Mouse (Mus musculus): ENCODE measurements around the gene Bcl9. TPM values are rescaled to one million over a fixed set of nuclear protein-coding genes. Genes with fewer than 3 reads are reported as not detected.

Gene Bcl9
- polyA plus RNA-seq, 1 experiment: 9.1 TPM

DNA sequence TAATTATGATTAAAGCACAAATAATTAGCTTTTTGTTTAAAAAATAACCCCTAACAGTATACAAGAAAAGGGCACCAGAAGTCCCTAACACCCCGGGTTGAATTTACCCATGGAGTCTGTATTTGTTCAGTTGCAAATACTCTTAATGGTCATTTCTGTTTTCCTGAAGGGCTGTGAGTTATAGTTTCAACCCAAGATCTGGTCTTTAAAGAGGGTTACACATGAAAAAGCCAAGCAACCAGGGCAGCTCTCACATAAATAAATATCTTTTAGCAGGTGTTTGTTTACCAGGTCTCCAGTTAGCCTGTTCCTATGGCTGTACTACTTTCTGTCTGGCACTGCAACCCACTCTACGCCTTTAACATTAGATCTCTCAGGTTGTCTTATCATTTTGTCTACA lies 137.7 kb downstream of the Bcl9 start:
- Histone ChIP-seq H3K27ac (ENCODE audit: control insufficient read depth, insufficient read depth, low read depth, low read length) (no peak overlapping the region), H3K36me3 (ENCODE audit: control insufficient read depth, insufficient read depth, low read length) (no peaks in the 10 kb centered on the region), H3K27me3 (ENCODE audit: control insufficient read depth, insufficient read depth, low read length) (no peaks in the 10 kb centered on the region), H3K4me3 (ENCODE audit: control insufficient read depth, low read depth, low read length) (no peak overlapping the region), H3K4me1 (ENCODE audit: control insufficient read depth, insufficient read depth, low read length) (peaks cover 3% of the 10 kb centered on the region; the same call in 1 of the 2 replicates)
- TF ChIP-seq POLR2A (IDR thresholded peaks at IDR 0.05; ENCODE audit: control insufficient read depth, low read depth, low read length) (no peak), CTCF (IDR thresholded peaks at IDR 0.05; ENCODE audit: control insufficient read depth, insufficient read depth, insufficient replicate concordance, low read depth, low read length) (no peak)

DNA sequence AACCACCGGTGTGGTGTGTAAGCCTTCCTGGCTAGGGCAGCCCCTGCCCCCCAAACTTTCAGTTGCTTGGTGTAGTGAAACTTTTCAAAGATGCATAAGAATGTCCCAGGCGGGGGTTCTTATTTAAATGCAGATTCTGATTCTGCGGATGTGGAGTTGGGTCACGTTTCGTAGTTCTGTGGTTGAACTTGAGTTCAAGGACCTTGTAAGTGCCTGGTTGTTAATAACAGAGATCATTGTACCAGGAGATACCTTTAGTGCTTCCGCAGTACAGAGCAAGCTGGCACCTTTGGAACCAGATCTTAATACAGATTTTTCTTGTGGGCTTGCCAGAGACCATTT lies 138.2 kb downstream of the Bcl9 start:
- TF ChIP-seq CTCF (IDR thresholded peaks at IDR 0.05; ENCODE audit: control insufficient read depth, insufficient read depth, insufficient replicate concordance, low read depth, low read length) (no peak), POLR2A (IDR thresholded peaks at IDR 0.05; ENCODE audit: control insufficient read depth, low read depth, low read length) (no peak)
- Histone ChIP-seq H3K27ac (ENCODE audit: control insufficient read depth, insufficient read depth, low read depth, low read length) (no peak overlapping the region), H3K27me3 (ENCODE audit: control insufficient read depth, insufficient read depth, low read length) (no peaks in the 10 kb centered on the region), H3K4me3 (ENCODE audit: control insufficient read depth, low read depth, low read length) (peak overlapping the region; percentile 68), H3K36me3 (ENCODE audit: control insufficient read depth, insufficient read depth, low read length) (no peaks in the 10 kb centered on the region), H3K4me1 (ENCODE audit: control insufficient read depth, insufficient read depth, low read length) (peaks cover 3% of the 10 kb centered on the region; the same call in 1 of the 2 replicates)

DNA sequence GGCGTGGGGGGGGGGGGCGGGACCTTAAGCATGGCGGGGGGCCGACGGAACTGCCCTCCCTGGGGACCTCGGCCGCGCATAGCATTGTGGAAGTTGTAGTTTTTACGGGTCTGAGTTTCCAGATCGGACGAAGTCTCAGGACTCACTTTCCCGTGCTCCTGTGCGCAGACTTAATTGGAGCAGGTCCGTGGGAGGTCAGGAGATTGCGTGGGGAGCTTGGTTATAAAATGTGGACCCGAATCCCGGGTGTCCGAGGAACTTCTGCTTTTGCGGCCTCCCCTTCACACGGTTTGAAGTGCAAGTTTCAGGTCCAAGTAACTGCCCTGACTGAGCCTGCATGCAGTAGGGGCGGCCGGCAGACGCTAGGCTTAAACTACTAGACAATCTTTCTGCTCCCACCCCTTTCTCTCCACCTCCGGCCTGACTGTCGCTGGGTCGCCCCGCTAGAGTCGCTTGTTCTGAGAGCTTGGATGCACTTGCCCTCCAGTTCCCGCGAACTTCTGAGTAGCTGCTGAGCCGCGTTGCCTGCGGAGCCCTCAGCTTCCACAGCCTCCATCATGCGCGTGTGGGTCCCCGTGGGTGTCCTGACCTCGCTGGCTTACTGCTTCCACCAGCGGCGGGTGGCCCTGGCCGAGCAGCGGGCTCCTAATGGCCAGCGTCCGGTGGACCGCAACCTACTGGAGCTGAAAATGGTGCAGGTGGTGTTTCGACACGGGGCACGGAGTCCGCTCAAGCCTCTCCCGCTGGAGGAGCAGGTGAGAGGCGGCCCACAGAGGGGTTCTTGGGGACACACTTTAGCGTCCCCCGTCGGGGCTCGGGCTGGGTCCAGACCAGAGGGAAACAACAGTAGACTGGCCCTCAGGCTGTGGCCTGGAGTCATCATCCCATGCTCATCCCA lies 138.9 kb downstream of the Bcl9 start, which contains the start of gene Acp6:
Acp6 (plus strand) TSS at position 167 of the 898 bp plus-strand sequence.
- TF ChIP-seq POLR2A (IDR thresholded peaks at IDR 0.05; ENCODE audit: control insufficient read depth, low read depth, low read length) (0 out of 2 replicates have a peak, but pooled peaks have one; percentile 20), CTCF (IDR thresholded peaks at IDR 0.05; ENCODE audit: control insufficient read depth, insufficient read depth, insufficient replicate concordance, low read depth, low read length) (no peak)
- Histone ChIP-seq H3K4me3 (ENCODE audit: control insufficient read depth, low read depth, low read length) (peak within 1 kb of the TSS; percentile 72), H3K36me3 (ENCODE audit: control insufficient read depth, insufficient read depth, low read length) (no peaks in the 10 kb centered on the region), H3K4me1 (ENCODE audit: control insufficient read depth, insufficient read depth, low read length) (peaks cover 3% of the 10 kb centered on the region; the same call in 1 of the 2 replicates), H3K27ac (ENCODE audit: control insufficient read depth, insufficient read depth, low read depth, low read length) (peak within 1 kb of the TSS; percentile 5; the same call in 1 of the 2 replicates), H3K27me3 (ENCODE audit: control insufficient read depth, insufficient read depth, low read length) (no peaks in the 10 kb centered on the region)

DNA sequence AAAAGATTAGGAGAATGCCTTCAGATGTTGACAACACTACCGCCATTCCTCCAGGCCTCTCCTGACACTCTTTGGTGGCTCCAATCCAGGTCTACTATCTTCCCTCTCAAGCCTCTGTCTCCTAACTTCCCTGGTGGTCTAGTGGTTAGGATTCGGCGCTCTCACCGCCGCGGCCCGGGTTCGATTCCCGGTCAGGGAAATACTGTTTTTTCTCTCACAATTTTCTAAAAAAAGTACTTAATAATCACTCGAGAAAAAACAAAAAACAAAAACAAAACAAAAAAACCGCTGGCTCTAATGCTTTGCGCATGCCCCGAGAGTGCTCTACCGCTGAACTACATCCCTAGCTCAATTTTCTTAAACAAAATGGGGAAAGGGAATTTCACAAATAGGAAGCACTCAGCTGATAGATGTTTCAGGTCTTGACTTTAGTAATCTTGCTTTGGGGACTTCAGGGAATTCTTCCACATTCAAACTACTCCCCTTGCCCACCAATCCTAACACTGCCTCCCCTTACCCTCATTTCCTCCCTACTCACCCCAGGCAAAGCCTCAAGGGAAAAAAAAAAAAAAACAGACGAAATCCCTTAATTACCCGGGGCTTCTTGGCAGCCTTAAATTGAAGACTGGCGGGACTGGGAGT lies 139.6 kb downstream of the Bcl9 start:
- peaks cover 3% of the 10 kb centered on the region; the same call in 1 of the 2 replicates for H3K4me1 ChIP-seq (ENCODE audit: control insufficient read depth, insufficient read depth, low read length)
- peak overlapping the region; percentile 72 for H3K4me3 ChIP-seq (ENCODE audit: control insufficient read depth, low read depth, low read length)
- no peak overlapping the region for H3K27ac ChIP-seq (ENCODE audit: control insufficient read depth, insufficient read depth, low read depth, low read length)
- no peaks in the 10 kb centered on the region for H3K27me3 ChIP-seq (ENCODE audit: control insufficient read depth, insufficient read depth, low read length)
- TF ChIP-seq POLR2A (IDR thresholded peaks at IDR 0.05; ENCODE audit: control insufficient read depth, low read depth, low read length): no peak
- TF ChIP-seq CTCF (IDR thresholded peaks at IDR 0.05; ENCODE audit: control insufficient read depth, insufficient read depth, insufficient replicate concordance, low read depth, low read length): no peak
- H3K36me3 ChIP-seq (ENCODE audit: control insufficient read depth, insufficient read depth, low read length): no peaks in the 10 kb centered on the region

DNA sequence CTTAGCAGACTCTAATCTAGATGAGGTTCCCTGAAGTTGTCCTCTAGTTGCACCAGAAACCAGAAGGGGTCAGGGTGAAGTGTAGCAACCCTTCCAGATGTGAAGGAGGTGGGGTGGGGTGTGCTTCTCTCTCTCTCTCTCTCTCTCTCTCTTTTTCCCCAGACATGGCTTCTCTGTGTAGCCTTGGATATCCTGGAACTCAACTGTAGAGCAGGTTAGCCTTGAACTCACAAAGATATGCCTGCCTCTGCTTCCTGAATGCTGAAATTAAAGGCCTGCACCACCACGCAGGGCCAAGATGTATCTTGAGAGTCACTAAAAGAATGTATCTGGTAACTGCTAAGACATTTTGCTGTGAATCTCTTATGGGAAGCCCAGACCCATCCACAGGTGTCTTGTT lies 140.4 kb downstream of the Bcl9 start:
- H3K27ac ChIP-seq (ENCODE audit: control insufficient read depth, insufficient read depth, low read depth, low read length): no peak overlapping the region
- no peaks in the 10 kb centered on the region for H3K36me3 ChIP-seq (ENCODE audit: control insufficient read depth, insufficient read depth, low read length)
- H3K27me3 ChIP-seq (ENCODE audit: control insufficient read depth, insufficient read depth, low read length): no peaks in the 10 kb centered on the region
- no peak overlapping the region for H3K4me3 ChIP-seq (ENCODE audit: control insufficient read depth, low read depth, low read length)
- TF ChIP-seq CTCF (IDR thresholded peaks at IDR 0.05; ENCODE audit: control insufficient read depth, insufficient read depth, insufficient replicate concordance, low read depth, low read length) (no peak), POLR2A (IDR thresholded peaks at IDR 0.05; ENCODE audit: control insufficient read depth, low read depth, low read length) (no peak)
- peaks cover 3% of the 10 kb centered on the region; the same call in 1 of the 2 replicates for H3K4me1 ChIP-seq (ENCODE audit: control insufficient read depth, insufficient read depth, low read length)

GRCm38 (mm10) chr3:97156431-97156830 lies 141.3 kb downstream of the Bcl9 start:
- H3K27me3 ChIP-seq (ENCODE audit: control insufficient read depth, insufficient read depth, low read length): no peaks in the 10 kb centered on the region
- H3K36me3 ChIP-seq (ENCODE audit: control insufficient read depth, insufficient read depth, low read length): no peaks in the 10 kb centered on the region
- no peak overlapping the region for H3K4me3 ChIP-seq (ENCODE audit: control insufficient read depth, low read depth, low read length)
- peaks cover 3% of the 10 kb centered on the region; the same call in 1 of the 2 replicates for H3K4me1 ChIP-seq (ENCODE audit: control insufficient read depth, insufficient read depth, low read length)
- H3K27ac ChIP-seq (ENCODE audit: control insufficient read depth, insufficient read depth, low read depth, low read length): no peak overlapping the region
- no peak for TF ChIP-seq CTCF (IDR thresholded peaks at IDR 0.05; ENCODE audit: control insufficient read depth, insufficient read depth, insufficient replicate concordance, low read depth, low read length)

Other genes with a start within 250 kb of the Bcl9 start
- gene Acp6, start 139.1 kb downstream of the Bcl9 start, polyA plus RNA-seq (2012; rRNA removed): 10.3 and 10.8 TPM in 2 replicates
- gene Olfr1402, start 124.1 kb upstream of the Bcl9 start, polyA plus RNA-seq (2012; rRNA removed): not detected in 2 replicates